Mouse (Mus musculus): ENCODE data around the gene Shkbp1. TPM values are rescaled to one million over a fixed set of nuclear protein-coding genes. Genes with fewer than 3 reads are reported as not detected.

The Shkbp1 gene
- total and polyA plus RNA-seq, 3 experiments: 23.3 to 62.8 (median 30.8) TPM

- no peak for DNase-seq (ENCODE audit: extremely low read depth)
- no peak overlapping the region for H3K27ac ChIP-seq (ENCODE audit: insufficient read depth, low read depth)
- TF ChIP-seq UBTF (IDR thresholded peaks at IDR 0.05; ENCODE audit: low read depth, low read length) (no peak), HCFC1 (IDR thresholded peaks at IDR 0.05; ENCODE audit: low read depth, low read length) (no peak), EP300 (IDR thresholded peaks at IDR 0.05; ENCODE audit: low read length) (no peak), MEF2A (IDR thresholded peaks at IDR 0.05; ENCODE audit: borderline replicate concordance, low read depth, low read length) (no peak), E2F4 (IDR thresholded peaks at IDR 0.05; ENCODE audit: insufficient replicate concordance, low read depth, low read length) (no peak), ETS1 (conservative IDR thresholded peaks at IDR 0.05; ENCODE audit: low read depth, low read length) (no peak), ZMIZ1 (IDR thresholded peaks at IDR 0.05; ENCODE audit: low read depth, low read length) (no peak), MAZ (IDR thresholded peaks at IDR 0.05; ENCODE audit: low read depth, low read length) (no peak), IRF4 (IDR thresholded peaks at IDR 0.05; ENCODE audit: low read depth, low read length) (no peak)
- dilution Hi-C loops (cut with MboI; ENCODE audit: extremely low pct_ligation_motif_present, extremely low pct_unique_long_range_greater_than_20kb, low sequenced_read_pairs): no loop called here
- no peaks in the 10 kb centered on the region for H3K4me1 ChIP-seq (ENCODE audit: control insufficient read depth in 1 of 2, insufficient read depth in 2 of 2)
- H3K9me3 ChIP-seq (replicated peaks; ENCODE audit: low read length): peaks cover 16% of the 10 kb centered on the region
- no peak overlapping the region for H3K4me2 ChIP-seq (ENCODE audit: insufficient read depth, low read depth, poor library complexity, severe bottlenecking)
- H3K9ac ChIP-seq (ENCODE audit: insufficient read depth, low read depth): no peak overlapping the region
- no peaks in the 10 kb centered on the region for H3K79me2 ChIP-seq (replicated peaks; ENCODE audit: control insufficient read depth, extremely low read depth, insufficient read depth, poor library complexity, severe bottlenecking)
- in situ Hi-C loops (cut with MboI; ENCODE audit: low pct_ligation_motif_present, low pct_unique_long_range_greater_than_20kb, low sequenced_read_pairs): no loop called here
- H3K4me3 ChIP-seq (replicated peaks in 1 of 3; ENCODE audit: low read depth in 2 of 3, low read length in 2 of 3, poor library complexity in 1 of 3): no peak overlapping the region
- H3K27me3 ChIP-seq (replicated peaks): peaks cover 49% of the 10 kb centered on the region
- H3K36me3 ChIP-seq (replicated peaks in 1 of 2; ENCODE audit: control insufficient read depth in 1 of 2, insufficient read depth in 1 of 2, low read length in 1 of 2): no peaks in the 10 kb centered on the region
Observed at GRCm38 (mm10) chr7:27295956-27296355, 59.9 kb downstream of the Shkbp1 start.

Other genes with a start within 250 kb of the Shkbp1 start
Only the 20 nearest of the 22 such genes appear.
- not detected in 2 replicates for gene Cyp2t4, start 202.3 kb downstream of the Shkbp1 start, total RNA-seq (2012; rRNA removed)
- gene Cyp2t4, start 202.3 kb downstream of the Shkbp1 start, total RNA-seq (2014; rRNA removed): not detected in 2 replicates
- gene Cyp2t4, start 202.3 kb downstream of the Shkbp1 start, polyA plus RNA-seq (2012; ENCODE audit: insufficient read length, low read depth): 0.34 and 0.43 TPM in 2 replicates
- 83.3 and 103 TPM in 2 replicates for gene Egln2, start 189.2 kb downstream of the Shkbp1 start, total RNA-seq (2012; rRNA removed)
- gene Egln2, start 189.2 kb downstream of the Shkbp1 start, total RNA-seq (2014; rRNA removed): 37.4 and 37.9 TPM in 2 replicates
- 115 and 132 TPM in 2 replicates for gene Egln2, start 189.2 kb downstream of the Shkbp1 start, polyA plus RNA-seq (2012; ENCODE audit: insufficient read length, low read depth)
- 31.2 and 39.4 TPM in 2 replicates for gene Rab4b, start 177.1 kb downstream of the Shkbp1 start, total RNA-seq (2012; rRNA removed)
- gene Rab4b, start 177.1 kb downstream of the Shkbp1 start, total RNA-seq (2014; rRNA removed): 22.6 and 26.2 TPM in 2 replicates
- gene Rab4b, start 177.1 kb downstream of the Shkbp1 start, polyA plus RNA-seq (2012; ENCODE audit: insufficient read length, low read depth): 69.6 and 85.5 TPM in 2 replicates
- 0.13 TPM in 1 of 2 replicates, not detected in the other for gene Gm21983, start 174.9 kb downstream of the Shkbp1 start, total RNA-seq (2012; rRNA removed)
- gene Gm21983, start 174.9 kb downstream of the Shkbp1 start, total RNA-seq (2014; rRNA removed): not detected in 2 replicates
- 0.81 TPM in 1 of 2 replicates, not detected in the other for gene Gm21983, start 174.9 kb downstream of the Shkbp1 start, polyA plus RNA-seq (2012; ENCODE audit: insufficient read length, low read depth)
- gene Mia, start 174.9 kb downstream of the Shkbp1 start, total RNA-seq (2012; rRNA removed): 1.1 and 1.8 TPM in 2 replicates
- gene Mia, start 174.9 kb downstream of the Shkbp1 start, total RNA-seq (2014; rRNA removed): 0.44 and 0.47 TPM in 2 replicates
- gene Mia, start 174.9 kb downstream of the Shkbp1 start, polyA plus RNA-seq (2012; ENCODE audit: insufficient read length, low read depth): 2.0 and 2.1 TPM in 2 replicates
- gene BC024978, start 160.2 kb downstream of the Shkbp1 start, total RNA-seq (2012; rRNA removed): 1.6 and 1.9 TPM in 2 replicates
- gene BC024978, start 160.2 kb downstream of the Shkbp1 start, total RNA-seq (2014; rRNA removed): 0.90 and 1.7 TPM in 2 replicates
- gene BC024978, start 160.2 kb downstream of the Shkbp1 start, polyA plus RNA-seq (2012; ENCODE audit: insufficient read length, low read depth): 5.7 and 9.4 TPM in 2 replicates
- 123 and 130 TPM in 2 replicates for gene Snrpa, start 159.7 kb downstream of the Shkbp1 start, total RNA-seq (2012; rRNA removed)
- 67.1 and 74.4 TPM in 2 replicates for gene Snrpa, start 159.7 kb downstream of the Shkbp1 start, total RNA-seq (2014; rRNA removed)
- gene Snrpa, start 159.7 kb downstream of the Shkbp1 start, polyA plus RNA-seq (2012; ENCODE audit: insufficient read length, low read depth): 196 and 233 TPM in 2 replicates
- 5.9 and 8.1 TPM in 2 replicates for gene Itpkc, start 127.4 kb downstream of the Shkbp1 start, total RNA-seq (2012; rRNA removed)
- gene Itpkc, start 127.4 kb downstream of the Shkbp1 start, total RNA-seq (2014; rRNA removed): 3.2 and 4.0 TPM in 2 replicates
- gene Itpkc, start 127.4 kb downstream of the Shkbp1 start, polyA plus RNA-seq (2012; ENCODE audit: insufficient read length, low read depth): 4.0 and 4.1 TPM in 2 replicates
- 21.7 and 26.5 TPM in 2 replicates for gene Coq8b, start 123.0 kb downstream of the Shkbp1 start, total RNA-seq (2012; rRNA removed)
- gene Coq8b, start 123.0 kb downstream of the Shkbp1 start, total RNA-seq (2014; rRNA removed): 16.0 and 19.7 TPM in 2 replicates
- 20.6 and 21.3 TPM in 2 replicates for gene Coq8b, start 123.0 kb downstream of the Shkbp1 start, polyA plus RNA-seq (2012; ENCODE audit: insufficient read length, low read depth)
- 1.5 and 2.3 TPM in 2 replicates for gene Numbl, start 97.6 kb downstream of the Shkbp1 start, total RNA-seq (2012; rRNA removed)
- 0.68 and 0.81 TPM in 2 replicates for gene Numbl, start 97.6 kb downstream of the Shkbp1 start, total RNA-seq (2014; rRNA removed)
- 2.7 and 2.9 TPM in 2 replicates for gene Numbl, start 97.6 kb downstream of the Shkbp1 start, polyA plus RNA-seq (2012; ENCODE audit: insufficient read length, low read depth)
- gene Ltbp4, start 18.3 kb downstream of the Shkbp1 start, total RNA-seq (2012; rRNA removed): 1.8 and 2.6 TPM in 2 replicates
- 0.16 and 0.43 TPM in 2 replicates for gene Ltbp4, start 18.3 kb downstream of the Shkbp1 start, total RNA-seq (2014; rRNA removed)
- gene Ltbp4, start 18.3 kb downstream of the Shkbp1 start, polyA plus RNA-seq (2012; ENCODE audit: insufficient read length, low read depth): 1.2 and 1.5 TPM in 2 replicates
- 1.3 and 1.9 TPM in 2 replicates for gene Gm20479, start 1.4 kb upstream of the Shkbp1 start, total RNA-seq (2012; rRNA removed)
- gene Gm20479, start 1.4 kb upstream of the Shkbp1 start, total RNA-seq (2014; rRNA removed): 0.95 and 2.2 TPM in 2 replicates
- gene Gm20479, start 1.4 kb upstream of the Shkbp1 start, polyA plus RNA-seq (2012; ENCODE audit: insufficient read length, low read depth): 1.2 and 2.8 TPM in 2 replicates
- 0.29 and 0.38 TPM in 2 replicates for gene Sptbn4, start 91.7 kb upstream of the Shkbp1 start, total RNA-seq (2012; rRNA removed)
- gene Sptbn4, start 91.7 kb upstream of the Shkbp1 start, total RNA-seq (2014; rRNA removed): 0.18 and 0.21 TPM in 2 replicates
- 0.20 and 0.24 TPM in 2 replicates for gene Sptbn4, start 91.7 kb upstream of the Shkbp1 start, polyA plus RNA-seq (2012; ENCODE audit: insufficient read length, low read depth)
- 6.3 and 9.4 TPM in 2 replicates for gene Blvrb, start 92.0 kb upstream of the Shkbp1 start, total RNA-seq (2012; rRNA removed)
- 2.8 and 4.3 TPM in 2 replicates for gene Blvrb, start 92.0 kb upstream of the Shkbp1 start, total RNA-seq (2014; rRNA removed)
- gene Blvrb, start 92.0 kb upstream of the Shkbp1 start, polyA plus RNA-seq (2012; ENCODE audit: insufficient read length, low read depth): 5.0 and 7.6 TPM in 2 replicates
- gene Sertad3, start 117.7 kb upstream of the Shkbp1 start, total RNA-seq (2012; rRNA removed): 2.6 and 2.8 TPM in 2 replicates
- 2.7 and 3.9 TPM in 2 replicates for gene Sertad3, start 117.7 kb upstream of the Shkbp1 start, total RNA-seq (2014; rRNA removed)
- 1.8 and 2.7 TPM in 2 replicates for gene Sertad3, start 117.7 kb upstream of the Shkbp1 start, polyA plus RNA-seq (2012; ENCODE audit: insufficient read length, low read depth)
- gene Sertad1, start 130.9 kb upstream of the Shkbp1 start, total RNA-seq (2012; rRNA removed): 8.0 and 8.3 TPM in 2 replicates
- 8.1 and 9.1 TPM in 2 replicates for gene Sertad1, start 130.9 kb upstream of the Shkbp1 start, total RNA-seq (2014; rRNA removed)
- gene Sertad1, start 130.9 kb upstream of the Shkbp1 start, polyA plus RNA-seq (2012; ENCODE audit: insufficient read length, low read depth): 5.0 and 7.4 TPM in 2 replicates
- 0.21 TPM in 2 replicates for gene Prx, start 143.3 kb upstream of the Shkbp1 start, total RNA-seq (2012; rRNA removed)
- gene Prx, start 143.3 kb upstream of the Shkbp1 start, total RNA-seq (2014; rRNA removed): 0.12 and 0.17 TPM in 2 replicates
- gene Prx, start 143.3 kb upstream of the Shkbp1 start, polyA plus RNA-seq (2012; ENCODE audit: insufficient read length, low read depth): 0.41 and 0.60 TPM in 2 replicates
- 0.04 TPM in 1 of 2 replicates, not detected in the other for gene Hipk4, start 167.2 kb upstream of the Shkbp1 start, total RNA-seq (2012; rRNA removed)
- 0.09 TPM in 1 of 2 replicates, not detected in the other for gene Hipk4, start 167.2 kb upstream of the Shkbp1 start, total RNA-seq (2014; rRNA removed)
- 0.11 and 0.16 TPM in 2 replicates for gene Hipk4, start 167.2 kb upstream of the Shkbp1 start, polyA plus RNA-seq (2012; ENCODE audit: insufficient read length, low read depth)
- gene Pld3, start 197.2 kb upstream of the Shkbp1 start, total RNA-seq (2012; rRNA removed): 16.2 and 21.1 TPM in 2 replicates
- 6.0 and 6.2 TPM in 2 replicates for gene Pld3, start 197.2 kb upstream of the Shkbp1 start, total RNA-seq (2014; rRNA removed)
- gene Pld3, start 197.2 kb upstream of the Shkbp1 start, polyA plus RNA-seq (2012; ENCODE audit: insufficient read length, low read depth): 13.5 and 14.1 TPM in 2 replicates
- gene 2310022A10Rik, start 197.2 kb upstream of the Shkbp1 start, total RNA-seq (2012; rRNA removed): 7.0 and 7.8 TPM in 2 replicates
- 7.2 and 8.6 TPM in 2 replicates for gene 2310022A10Rik, start 197.2 kb upstream of the Shkbp1 start, total RNA-seq (2014; rRNA removed)
- 27.1 and 30.7 TPM in 2 replicates for gene 2310022A10Rik, start 197.2 kb upstream of the Shkbp1 start, polyA plus RNA-seq (2012; ENCODE audit: insufficient read length, low read depth)

Measured in CH12.LX (cell line).